Mouse (Mus musculus) embryonic facial prominence, embryonic 14.5 days (tissue): ENCODE measurements around the gene Pltp. TPM values are rescaled to one million over a fixed set of nuclear protein-coding genes. Genes with fewer than 3 reads are reported as not detected.
"Not testable (repeated sequence)": the region's sequence is repeated elsewhere in the genome, so short reads cannot be mapped to it uniquely, and the experiment has no call there.

Experiments
- ATAC-seq: fragments of 200-750 bp; cut with Nextera tagmentation; 2 replicates; pipeline ENCODE4 v1.8.0; 2017; ENCODE audit warnings: low read depth, moderate number of reproducible peaks, moderate TSS enrichment
- DNase-seq: peaks from one replicate; pipeline ENCODE4 v3.0.0-alpha.2; 2015; ENCODE audit warnings: low spot score
- H3K27ac ChIP-seq: fragments of 300-500 bp; sonication (generic); replicated peaks from 2 replicates; pipeline ENCODE4 v1.5.1; 2014; ENCODE audit warnings: low read depth, mild to moderate bottlenecking, low read length, moderate library complexity
- H3K27me3 ChIP-seq: fragments of 300-500 bp; sonication (generic); replicated peaks from 2 replicates; pipeline ENCODE4 v1.6.1; 2014; ENCODE audit warnings: low read length; ENCODE audit not compliant: control insufficient read depth, insufficient read depth
- H3K36me3 ChIP-seq: fragments of 300-500 bp; sonication (generic); 2 replicates; pipeline ENCODE4 v1.6.1; 2014; ENCODE audit warnings: low read length, mixed read lengths; ENCODE audit not compliant: control insufficient read depth, insufficient read depth
- H3K4me1 ChIP-seq: fragments of 300-500 bp; sonication (generic); 2 replicates; pipeline ENCODE4 v1.6.1; 2014; ENCODE audit warnings: antibody characterized with exemption, low read length; ENCODE audit not compliant: control insufficient read depth, insufficient read depth
- H3K4me2 ChIP-seq: fragments of 300-500 bp; sonication (generic); 2 replicates; pipeline ENCODE4 v1.6.1; 2014; ENCODE audit warnings: low read depth, mild to moderate bottlenecking, low read length, moderate library complexity, mixed read lengths
- H3K4me3 ChIP-seq: fragments of 300-500 bp; sonication (generic); 2 replicates; pipeline ENCODE4 v1.5.1; 2014; ENCODE audit warnings: low read depth, mild to moderate bottlenecking, low read length
- H3K9ac ChIP-seq: fragments of 300-500 bp; sonication (generic); 2 replicates; pipeline ENCODE4 v1.6.1; 2014; ENCODE audit warnings: low read depth, mild to moderate bottlenecking, low read length, moderate library complexity, mixed read lengths
- H3K9me3 ChIP-seq: fragments of 300-500 bp; sonication (generic); 2 replicates; pipeline ENCODE4 v1.6.1; 2016; ENCODE audit warnings: low read length; ENCODE audit not compliant: control insufficient read depth
- WGBS: fragments of 180-500 bp; shearing (Covaris S2); extraction: QIAGEN DNeasy Blood & Tissue Kit; methylation state at CpG from one replicate; pipeline ENCODE4 v1.1.7; 2014; 5-methylcytosine and 5-hydroxymethylcytosine counted together
- polyA plus RNA-seq: library from polyadenylated mRNA; unstranded; fragments of >200 nt; fragmentation: Nextera tagmentation; extraction: Ambion mirVana; gene quantifications from 2 replicates; pipeline ENCODE4 v1.2.1, GENCODE M21; 2014

Pltp gene
- polyA plus RNA-seq, 1 experiment from 2014 or later = 50.1 TPM

DNA sequence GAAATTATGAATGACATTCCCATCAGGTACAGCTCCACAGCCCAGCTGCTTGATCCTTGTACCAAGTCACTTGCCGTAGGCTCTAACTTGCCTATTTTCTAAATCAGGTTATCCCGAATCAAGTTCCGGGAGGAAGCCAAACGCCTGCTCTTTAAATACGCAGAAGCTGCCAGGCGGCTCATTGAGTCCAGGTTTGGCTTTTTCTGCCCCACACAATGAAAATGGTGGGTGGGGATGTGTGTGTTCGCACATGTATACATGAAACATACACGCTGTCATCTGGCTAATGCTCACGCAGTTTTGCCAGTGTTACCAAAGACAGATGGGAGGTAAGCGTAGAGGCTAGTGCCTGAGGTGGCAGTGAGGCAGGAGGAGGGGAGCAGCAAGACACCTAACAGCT lies 29.1 kb upstream of the Pltp start:
- Histone ChIP-seq H3K9ac (no peak overlapping the region), H3K4me3 (no peak overlapping the region), H3K9me3 (no peaks in the 10 kb centered on the region), H3K4me1 (no peaks in the 10 kb centered on the region), H3K27ac (no peak overlapping the region), H3K27me3 (no peaks in the 10 kb centered on the region), H3K4me2 (no peak overlapping the region), H3K36me3 (peaks cover 87% of the 10 kb centered on the region)
- DNase-seq (no peak), ATAC-seq (no peak)
- 89% methylated on average over 10 of the region's 10 CpGs for WGBS

DNA sequence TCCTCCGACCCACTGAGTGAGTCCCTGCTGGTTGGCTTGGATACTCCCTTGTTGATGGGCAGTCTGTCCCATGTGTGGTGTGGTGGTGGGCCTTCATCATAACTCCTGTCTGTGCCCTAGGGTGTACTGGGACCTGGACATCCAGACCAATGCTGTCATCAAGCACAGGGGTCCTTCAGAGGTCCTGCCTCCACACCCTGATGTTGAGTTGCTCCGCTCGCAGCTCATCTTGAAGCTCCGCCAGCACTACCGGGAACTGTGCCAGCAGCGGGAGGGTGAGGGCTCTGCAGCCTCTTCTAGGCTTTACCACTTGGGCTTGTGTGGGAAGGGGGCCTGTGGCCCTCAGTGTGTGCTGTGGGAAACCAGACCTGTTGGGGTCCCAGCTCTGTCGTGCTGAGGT lies 28.3 kb upstream of the Pltp start:
- 0 out of 2 replicates have a peak overlapping the region, but pooled peaks have one; percentile 28 for H3K27ac ChIP-seq
- H3K27me3 ChIP-seq = no peaks in the 10 kb centered on the region
- peak; percentile 71 for DNase-seq
- H3K9me3 ChIP-seq = no peaks in the 10 kb centered on the region
- no peak for ATAC-seq
- H3K4me3 ChIP-seq = no peak overlapping the region
- H3K9ac ChIP-seq = no peak overlapping the region
- H3K36me3 ChIP-seq = peaks cover 79% of the 10 kb centered on the region
- 72% methylated on average over 7 of the region's 7 CpGs for WGBS
- peaks cover under 1% of the 10 kb centered on the region for H3K4me1 ChIP-seq
- H3K4me2 ChIP-seq = no peak overlapping the region

DNA sequence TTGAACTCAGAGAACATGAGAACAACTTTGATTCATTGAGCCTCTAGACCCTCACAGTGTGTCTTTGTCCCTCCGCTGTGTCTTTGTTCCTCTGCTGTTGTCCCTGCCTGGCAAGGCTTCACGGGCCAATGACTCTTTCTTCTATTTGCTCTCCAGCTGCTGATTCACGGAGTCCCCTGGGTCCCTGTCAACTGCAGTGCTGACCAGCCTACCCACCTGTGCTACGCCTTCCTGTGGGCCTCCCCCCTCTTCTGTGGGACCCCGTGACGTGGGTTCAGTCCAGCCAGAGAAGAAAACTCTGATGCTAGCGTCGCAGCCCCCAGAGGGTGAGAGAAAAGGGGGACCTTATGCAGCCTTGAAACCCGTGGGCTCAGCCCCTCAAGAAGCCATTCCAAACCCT lies 25.1 kb upstream of the Pltp start:
- no peak for DNase-seq
- Histone ChIP-seq H3K27ac (no peak overlapping the region), H3K4me1 (peaks cover 11% of the 10 kb centered on the region), H3K27me3 (no peaks in the 10 kb centered on the region), H3K36me3 (peaks cover 47% of the 10 kb centered on the region), H3K4me2 (no peak overlapping the region), H3K9ac (no peak overlapping the region), H3K4me3 (no peak overlapping the region), H3K9me3 (no peaks in the 10 kb centered on the region)
- 63% methylated on average over 9 of the region's 9 CpGs for WGBS
- ATAC-seq = no peak

DNA sequence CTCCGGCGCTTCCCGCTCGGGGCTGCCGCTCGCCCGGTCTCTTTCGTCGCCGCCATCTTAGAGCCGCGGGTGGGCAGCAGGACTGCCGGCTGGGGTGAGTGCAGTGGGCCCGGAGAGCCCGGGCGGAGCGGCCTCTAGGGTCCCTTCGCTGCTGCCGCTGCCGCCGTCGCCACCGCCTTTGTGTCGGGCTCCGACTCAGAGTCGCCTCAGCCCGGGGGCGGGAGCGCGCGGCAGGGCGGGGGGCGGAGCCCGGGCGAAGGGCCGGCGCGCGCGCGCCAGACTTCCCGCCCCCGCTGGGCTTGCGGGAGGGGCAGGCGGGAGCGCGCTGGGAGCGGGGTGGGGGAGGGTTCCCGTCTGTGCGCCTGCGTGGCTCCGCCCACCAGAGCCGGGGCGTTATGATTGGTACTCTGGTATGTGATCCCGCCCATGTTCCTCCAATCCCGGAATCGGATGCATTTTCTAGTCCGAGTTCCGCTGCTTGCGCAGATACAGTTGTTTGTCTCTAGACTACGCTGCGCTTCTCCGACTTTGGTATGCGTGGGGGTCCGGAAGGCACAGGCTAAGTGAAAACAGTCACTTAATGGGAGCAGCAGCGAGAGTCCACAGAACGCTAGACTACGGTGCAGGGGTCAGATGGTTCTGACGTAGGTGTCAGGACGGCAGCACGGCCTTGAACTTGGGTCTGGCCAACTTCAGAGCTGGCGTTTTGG lies 22.2 kb upstream of the Pltp start:
- Histone ChIP-seq H3K27me3 (no peaks in the 10 kb centered on the region), H3K36me3 (peaks cover 25% of the 10 kb centered on the region), H3K27ac (peak overlapping the region; percentile 100), H3K4me3 (peak overlapping the region; percentile 87), H3K9ac (peak overlapping the region; percentile 100), H3K9me3 (no peaks in the 10 kb centered on the region), H3K4me2 (peak overlapping the region; percentile 94), H3K4me1 (peaks cover 12% of the 10 kb centered on the region)
- under 1% methylated on average over 28 of the region's 72 CpGs for WGBS
- ATAC-seq (peak; percentile 87), DNase-seq (peak; percentile 98)

DNA sequence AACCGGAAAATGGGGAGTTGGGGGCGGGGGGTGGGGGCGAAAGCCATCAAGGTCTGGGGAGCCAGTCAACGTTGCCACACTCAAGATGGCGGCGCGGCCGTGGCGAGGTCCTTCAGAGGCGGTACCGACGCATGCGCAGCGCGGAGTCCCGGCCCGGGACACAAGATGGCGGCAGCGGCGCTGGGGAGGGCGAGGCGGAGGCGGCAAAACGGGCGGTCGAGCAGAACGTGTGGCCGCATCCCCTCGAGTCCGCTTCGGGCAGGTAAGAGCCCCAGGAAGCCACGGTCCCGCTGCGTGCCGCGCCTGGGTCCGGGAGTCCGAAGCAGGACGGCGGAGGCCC lies 21.7 kb upstream of the Pltp start, which contains the start of gene Pcif1:
Gene Pcif1 (plus strand): TSS at position 77 of the 340 bp plus-strand sequence.
- Histone ChIP-seq H3K4me2 (peak within 1 kb of the TSS; percentile 94), H3K27ac (peak within 1 kb of the TSS; percentile 100), H3K9me3 (no peaks in the 10 kb centered on the region), H3K9ac (peak within 1 kb of the TSS; percentile 100), H3K27me3 (no peaks in the 10 kb centered on the region), H3K36me3 (peaks cover 20% of the 10 kb centered on the region), H3K4me1 (peaks cover 16% of the 10 kb centered on the region), H3K4me3 (peak within 1 kb of the TSS; percentile 87)
- 0% methylated on average over 20 of the region's 40 CpGs for WGBS
- DNase-seq (peak; percentile 90), ATAC-seq (peak; percentile 88)

DNA sequence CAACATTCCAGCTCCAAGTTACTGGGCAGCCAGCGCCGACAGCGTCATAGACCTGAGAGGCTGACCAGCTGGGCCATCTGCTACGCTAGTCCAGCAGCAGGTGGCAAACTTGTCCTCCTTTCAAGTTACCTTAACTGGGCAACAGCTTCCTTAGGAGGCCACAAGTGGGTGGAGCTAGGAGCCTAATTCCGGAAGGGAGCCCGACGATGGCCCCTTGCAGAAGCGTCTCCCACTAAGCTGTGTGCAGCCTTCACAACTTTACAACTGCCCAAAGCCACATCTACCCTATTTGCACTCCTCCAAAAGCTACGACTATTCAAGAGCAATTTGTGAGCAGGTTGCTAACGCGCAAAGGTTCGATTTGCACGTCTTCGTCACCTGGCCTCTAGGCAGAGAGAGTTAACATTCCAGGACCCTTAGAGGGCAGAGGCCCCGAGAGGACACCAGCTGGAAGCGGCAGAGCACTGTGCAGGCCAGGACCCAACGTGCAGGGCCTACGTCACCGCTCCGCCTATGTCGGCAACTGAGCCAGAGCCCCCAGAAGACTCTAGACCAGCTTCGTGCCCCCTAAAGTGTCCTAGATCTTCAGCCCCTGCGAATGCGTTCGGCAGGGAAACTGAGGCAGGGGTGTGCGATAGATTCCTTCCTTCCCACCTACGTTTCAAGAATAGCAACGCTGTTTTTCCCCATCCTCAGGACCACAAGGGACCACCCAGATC lies 21.2 kb upstream of the Pltp start:
- Histone ChIP-seq H3K4me3 (peak overlapping the region; percentile 87), H3K27me3 (no peaks in the 10 kb centered on the region), H3K4me1 (peaks cover 16% of the 10 kb centered on the region), H3K27ac (peak overlapping the region; percentile 100), H3K36me3 (peaks cover 15% of the 10 kb centered on the region; the same call in 1 of the 2 replicates), H3K9ac (peak overlapping the region; percentile 100), H3K4me2 (peak overlapping the region; percentile 94), H3K9me3 (no peaks in the 10 kb centered on the region)
- DNase-seq (peak; percentile 73), ATAC-seq (peak; percentile 20; the same call in 1 of the 2 replicates)
- WGBS = 2% methylated on average over 27 of the region's 28 CpGs

DNA sequence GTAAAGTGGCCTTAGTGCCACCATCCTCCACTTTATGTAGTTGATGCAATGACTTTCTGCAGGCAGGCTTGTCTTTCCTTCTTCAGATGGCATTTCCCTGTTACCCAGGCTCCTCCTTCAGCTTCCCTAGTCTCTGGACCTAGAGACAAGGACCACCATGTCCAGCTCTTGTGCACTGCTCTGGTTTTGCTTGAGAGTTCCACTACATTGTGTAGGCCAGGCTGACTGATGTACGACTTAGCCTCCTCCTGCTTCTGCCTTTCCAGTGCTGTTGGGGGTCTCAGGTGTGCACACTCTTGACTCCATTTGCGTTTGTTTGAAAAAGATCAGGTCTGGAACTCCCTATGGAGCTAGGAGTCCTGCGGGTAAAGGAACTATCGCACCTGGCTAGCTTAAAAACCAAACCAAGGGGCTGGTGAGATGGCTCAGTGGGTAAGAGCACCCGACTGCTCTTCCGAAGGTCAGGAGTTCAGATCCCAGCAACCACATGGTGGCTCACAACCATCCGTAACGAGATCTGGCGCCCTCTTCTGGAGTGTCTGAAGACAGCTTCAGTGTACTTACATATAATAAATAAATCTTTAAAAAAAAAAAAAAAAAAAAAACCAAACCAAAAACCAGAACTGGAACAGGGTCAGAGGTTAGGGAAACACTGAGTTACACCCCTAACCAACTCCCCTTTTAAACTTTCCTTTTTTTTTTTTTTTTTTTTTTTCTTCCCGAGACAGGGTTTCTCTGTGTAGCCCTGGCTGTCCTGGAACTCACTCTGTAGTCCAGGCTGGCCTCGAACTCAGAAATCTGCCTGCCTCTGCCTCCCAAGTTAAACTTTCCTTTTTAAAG lies 20.1 kb upstream of the Pltp start:
- not testable (repeated sequence) for H3K9ac ChIP-seq, H3K27ac ChIP-seq

DNA sequence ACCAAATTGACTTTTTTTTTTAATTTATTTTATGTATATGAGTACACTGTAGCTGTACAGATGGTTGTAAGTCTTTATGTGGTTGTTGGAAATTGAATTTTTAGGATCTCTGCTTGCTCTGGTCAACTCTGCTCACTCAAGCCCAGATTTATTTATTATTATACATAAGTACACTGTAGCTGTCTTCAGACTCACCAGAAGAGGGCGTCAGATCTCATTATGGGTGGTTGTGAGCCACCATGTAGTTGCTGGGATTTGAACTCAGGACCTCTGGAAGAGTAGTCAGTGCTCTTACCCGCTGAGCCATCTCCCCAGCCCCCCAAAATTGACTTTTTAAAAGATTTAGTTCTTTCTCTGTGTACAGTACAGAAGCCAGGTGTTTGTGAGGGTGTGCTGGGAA lies 18.1 kb upstream of the Pltp start:
- H3K9ac ChIP-seq, ATAC-seq, H3K27ac ChIP-seq, H3K36me3 ChIP-seq, H3K9me3 ChIP-seq, H3K4me2 ChIP-seq, H3K27me3 ChIP-seq, DNase-seq, H3K4me3 ChIP-seq: not testable (repeated sequence)
- H3K4me1 ChIP-seq = peaks cover 14% of the 10 kb centered on the region
- WGBS = 38% methylated on average over 2 of the region's 2 CpGs

More for the DNA sequence above, 20.1 kb upstream of the Pltp start:
- H3K4me3 ChIP-seq = peak overlapping the region; percentile 87
- not testable (repeated sequence) for H3K27me3 ChIP-seq, H3K9me3 ChIP-seq, H3K36me3 ChIP-seq, ATAC-seq, DNase-seq
- WGBS = 78% methylated on average over 11 of the region's 11 CpGs
- peak overlapping the region; percentile 94; the same call in 1 of the 2 replicates for H3K4me2 ChIP-seq
- peaks cover 16% of the 10 kb centered on the region for H3K4me1 ChIP-seq
